Comparison of ENCODE assay signal across 8 mouse cellular contexts in genomic region chr16:92058644-92059620, GRCm38 (mm10). TPM values are rescaled to one million over a fixed set of nuclear protein-coding genes. Genes with fewer than 3 reads are reported as not detected.
DNase-seq lines count a peak whose midpoint lies in the region; ATAC-seq and TF ChIP-seq lines count a peak whose summit lies in the region.

No protein-coding gene starts in this region.

- no peaks in the 10 kb centered on the region for H3K27me3 ChIP-seq in embryonic facial prominence, embryonic 15.5 days
- no peaks in the 10 kb centered on the region for H3K27me3 ChIP-seq in stomach, embryonic 15.5 days (replicated peaks)

- H3K4me3 ChIP-seq in layer of hippocampus, adult 2 months: peak overlapping the region; percentile 95
- H3K4me3 ChIP-seq in embryonic facial prominence, embryonic 15.5 days (replicated peaks): peak overlapping the region; percentile 93
- H3K4me3 ChIP-seq in stomach, embryonic 15.5 days (replicated peaks): peak overlapping the region; percentile 89

- ATAC-seq in embryonic facial prominence, embryonic 15.5 days (ENCODE audit: insufficient number of reproducible peaks, low FRiP score, low TSS enrichment, low read depth): peak; percentile 12; the same call in 1 of the 2 replicates
- peak; percentile 39 for ATAC-seq in inflammation-experienced regulatory T-cells, adult 6 months
- peak; percentile 13; the same call in 1 of the 2 replicates for ATAC-seq in megakaryocyte, adult 5-6 weeks (ENCODE audit: poor library complexity, severe bottlenecking)
- ATAC-seq in stomach, embryonic 15.5 days (ENCODE audit: insufficient read depth, low FRiP score, low read depth): no peak

- DNase-seq in layer of hippocampus, adult 2 months (ENCODE audit: low spot score in 2 of 2): no peak
- DNase-seq in layer of hippocampus, postnatal 36 days: no peak
- DNase-seq in Muller cell, postnatal 12 days (ENCODE audit: inconsistent ontology term): peak; percentile 44
- DNase-seq in frontal cortex, postnatal 25 days (ENCODE audit: low spot score in 2 of 2): no peak

- no peak for TF ChIP-seq CTCF in layer of hippocampus, adult 2 months (conservative IDR thresholded peaks at IDR 0.05)

- H3K27ac ChIP-seq in layer of hippocampus, adult 2 months: peak overlapping the region; percentile 99
- H3K27ac ChIP-seq in embryonic facial prominence, embryonic 15.5 days (replicated peaks): no peak overlapping the region
- H3K27ac ChIP-seq in stomach, embryonic 15.5 days: no peak overlapping the region

- H3K9ac ChIP-seq in embryonic facial prominence, embryonic 15.5 days: peak overlapping the region; percentile 58
- peak overlapping the region; percentile 69 for H3K9ac ChIP-seq in stomach, embryonic 15.5 days

- H3K4me2 ChIP-seq in embryonic facial prominence, embryonic 15.5 days (replicated peaks): peak overlapping the region; percentile 84
- peak overlapping the region; percentile 87 for H3K4me2 ChIP-seq in stomach, embryonic 15.5 days

- peaks cover 19% of the 10 kb centered on the region for H3K4me1 ChIP-seq in embryonic facial prominence, embryonic 15.5 days
- 0 out of 2 replicates have a peak, but pooled peaks cover 11% of the 10 kb centered on the region for H3K4me1 ChIP-seq in stomach, embryonic 15.5 days

- 0 out of 2 replicates have a peak, but pooled peaks cover 5% of the 10 kb centered on the region for H3K9me3 ChIP-seq in embryonic facial prominence, embryonic 15.5 days (replicated peaks)
- no peaks in the 10 kb centered on the region for H3K9me3 ChIP-seq in stomach, embryonic 15.5 days

- peaks cover 24% of the 10 kb centered on the region for H3K36me3 ChIP-seq in embryonic facial prominence, embryonic 15.5 days
- H3K36me3 ChIP-seq in stomach, embryonic 15.5 days: peaks cover 9% of the 10 kb centered on the region; the same call in 1 of the 2 replicates

- WGBS in embryonic facial prominence, embryonic 15.5 days: 3% methylated on average over 48 of the region's 63 CpGs
- 3% methylated on average over 59 of the region's 63 CpGs for WGBS in stomach, embryonic 15.5 days

RNA-seq across cellular contexts. Expression of gene Slc5a3, which starts 0.8 kb away (rescaled TPM):
- total RNA-seq in layer of hippocampus, adult 2 months (2021): 10 to 100 TPM; 31.1 to 33.7 TPM
- 10 to 100 TPM; 38.5 to 40.9 TPM for total RNA-seq in layer of hippocampus, postnatal 36 days (2021)
- polyA plus RNA-seq in embryonic facial prominence, embryonic 15.5 days (2015; fragmentation: Nextera tagmentation; extraction: Ambion mirVana): 6.3 and 6.4 TPM in 2 replicates
- polyA plus RNA-seq in inflammation-experienced regulatory T-cells, adult 6 months (2017; shearing (Covaris generic)): 1 to 10 TPM; 5.4 to 10.0 (median 6.3) TPM
- total RNA-seq in megakaryocyte, adult 5-6 weeks (2015): 0.65 and 0.78 TPM in 2 replicates
- total RNA-seq in megakaryocyte, adult 5-6 weeks (2017): 0.95 and 1.2 TPM in 2 replicates
- 4.7 and 4.8 TPM in 2 replicates for polyA plus RNA-seq in stomach, embryonic 15.5 days (2015; fragmentation: Nextera tagmentation; extraction: Ambion mirVana)

RNA-seq across cellular contexts. Expression of gene Gm49711, which starts 0.8 kb away (rescaled TPM):
- total RNA-seq in layer of hippocampus, adult 2 months (2021): not detected
- not detected for total RNA-seq in layer of hippocampus, postnatal 36 days (2021)
- polyA plus RNA-seq in embryonic facial prominence, embryonic 15.5 days (2015; fragmentation: Nextera tagmentation; extraction: Ambion mirVana): 0.15 TPM in 1 of 2 replicates, not detected in the other
- polyA plus RNA-seq in inflammation-experienced regulatory T-cells, adult 6 months (2017; shearing (Covaris generic)): not detected
- total RNA-seq in megakaryocyte, adult 5-6 weeks (2015): not detected in 2 replicates
- total RNA-seq in megakaryocyte, adult 5-6 weeks (2017): not detected in 2 replicates
- not detected in 2 replicates for polyA plus RNA-seq in stomach, embryonic 15.5 days (2015; fragmentation: Nextera tagmentation; extraction: Ambion mirVana)

RNA-seq across cellular contexts. Expression of gene Mrps6, which starts 0.9 kb away (rescaled TPM):
- total RNA-seq in layer of hippocampus, adult 2 months (2021): 10 to 100 TPM; 46.8 to 49.1 TPM
- total RNA-seq in layer of hippocampus, postnatal 36 days (2021): 10 to 100 TPM; 58.1 to 58.3 TPM
- polyA plus RNA-seq in embryonic facial prominence, embryonic 15.5 days (2015; fragmentation: Nextera tagmentation; extraction: Ambion mirVana): 89.0 and 91.8 TPM in 2 replicates
- polyA plus RNA-seq in inflammation-experienced regulatory T-cells, adult 6 months (2017; shearing (Covaris generic)): 10 to 100 TPM; 60.2 to 63.4 (median 62.3) TPM
- 8.9 and 10.2 TPM in 2 replicates for total RNA-seq in megakaryocyte, adult 5-6 weeks (2015)
- 6.6 and 12.8 TPM in 2 replicates for total RNA-seq in megakaryocyte, adult 5-6 weeks (2017)
- polyA plus RNA-seq in stomach, embryonic 15.5 days (2015; fragmentation: Nextera tagmentation; extraction: Ambion mirVana): 87.9 and 94.9 TPM in 2 replicates

Comparison
In these comparisons a context has a peak if more than half of its experiments do, and no peak if none do; other contexts are left out.
1. RNA of gene Slc5a3, which starts 0.8 kb away (total RNA-seq): 38.5 to 40.9 TPM in layer of hippocampus, postnatal 36 days and 31.1 to 33.7 TPM in layer of hippocampus, adult 2 months; 0.65 to 1.2 TPM in megakaryocyte, adult 5-6 weeks; every median in the first group is over 10 times any median in the second.
2. Peak in every context shown above with its lines, with median percentiles within 50 percentile points of each other: H3K4me3 ChIP-seq.